Mouse (Mus musculus) lung, postnatal 0 days (tissue): ENCODE data around the gene Gm11985.

Experiments used
- CTCF ChIP-seq: IDR thresholded peaks from 2 replicates; pipeline ENCODE4 v1.5.1; 2016; ENCODE audit warnings: antibody characterized with exemption, mild to moderate bottlenecking
- EP300 ChIP-seq: IDR thresholded peaks from 2 replicates; pipeline ENCODE4 v1.6.1; 2016; ENCODE audit warnings: antibody characterized with exemption, mild to moderate bottlenecking, control low read depth

GRCm38 (mm10) chr11:7178724-7179123 is 9.6 kb downstream of the Gm11985 start:
- TF ChIP-seq CTCF: no peak
- peak; percentile 57; the same call in 1 of the 2 replicates for TF ChIP-seq EP300
